Mouse (Mus musculus) CD8-positive naive resting alpha-beta T cell, adult 57 days (primary cell): ENCODE data around the gene Uox. TPM values are rescaled to one million over a fixed set of nuclear protein-coding genes. Genes with fewer than 3 reads are reported as not detected.

Source experiments
- total RNA-seq: library from RNA; stranded (reverse); gene quantifications from one replicate; pipeline ENCODE4 v1.2.4, GENCODE M21; 2023

The Uox gene
- total RNA-seq = not detected

GRCm38 (mm10) chr3:146570148-146570782 lies at the start of gene Uox:
TSS of gene Uox (plus strand) at chr3:146570426.

GRCm38 (mm10) chr3:146520798-146521651 lies 49.2 kb upstream of the Uox start, which contains the start of gene Rpf1:
TSS of gene Rpf1 (minus strand) at chr3:146521429.

GRCm38 (mm10) chr3:146615496-146615895 lies 45.3 kb downstream of the Uox start, which contains the start of gene Dnase2b:
TSS of gene Dnase2b (minus strand) at chr3:146615596.

DNA sequence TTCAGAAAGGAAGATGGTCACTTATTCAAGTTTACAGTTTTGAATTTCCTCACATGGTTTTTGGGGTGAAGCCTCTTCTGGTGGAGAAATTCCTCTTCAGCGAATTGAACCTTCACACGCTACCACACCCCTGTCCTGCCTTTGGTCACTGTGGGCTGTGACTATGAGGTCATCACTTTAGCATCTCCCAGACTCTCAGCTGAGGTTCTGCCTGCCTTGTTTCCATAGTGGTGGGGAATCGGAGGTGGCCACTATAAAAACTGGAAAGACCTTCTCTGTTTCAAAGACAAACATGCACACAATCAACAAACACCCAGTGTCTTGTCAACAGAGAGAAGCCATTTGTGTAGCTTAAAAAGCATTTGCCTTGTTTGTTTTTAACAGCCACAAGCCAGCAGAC lies 81.0 kb downstream of the Uox start, which contains the start of gene 4930503B20Rik:
Gene 4930503B20Rik, minus strand, starts transcription at position 101 of the 400 bp plus-strand sequence.

Other genes starting within 250 kb of the Uox start
- gene Ssx2ip, start 165.8 kb upstream of the Uox start, total RNA-seq = 4.4 TPM
- 11.4 TPM for gene Ctbs, start 120.6 kb upstream of the Uox start, total RNA-seq
- gene Spata1, start 70.7 kb upstream of the Uox start, total RNA-seq = 8.8 TPM
- gene Gng5, start 70.6 kb upstream of the Uox start, total RNA-seq = 143 TPM
- 108 TPM for gene Rpf1, start 49.0 kb upstream of the Uox start, total RNA-seq
- not detected for gene Dnase2b, start 45.2 kb downstream of the Uox start, total RNA-seq
- not detected for gene 4930503B20Rik, start 80.9 kb downstream of the Uox start, total RNA-seq
- not detected for gene Samd13, start 115.2 kb downstream of the Uox start, total RNA-seq
- gene Prkacb, start 242.6 kb downstream of the Uox start, total RNA-seq = 144 TPM